Mouse (Mus musculus) limb, embryonic 10.5 days (tissue): ENCODE measurements around the gene Pak1ip1. TPM values are rescaled to one million over a fixed set of nuclear protein-coding genes. Genes with fewer than 3 reads are reported as not detected.
A peak's percentile ranks its signal among the peaks of the same experiment; 100 is the strongest.

ENCODE experiments used
- DNase-seq: peaks from one replicate; pipeline ENCODE4 v3.0.0-alpha.2; 2017; ENCODE audit warnings: low spot score
- H3K27ac ChIP-seq: fragments of 300-500 bp; sonication (generic); 2 replicates; pipeline ENCODE4 v1.5.1; 2016; ENCODE audit warnings: mild to moderate bottlenecking
- H3K27me3 ChIP-seq: fragments of 300-500 bp; sonication (generic); 2 replicates; pipeline ENCODE4 v1.6.1; 2016; ENCODE audit warnings: low read depth, mild to moderate bottlenecking; ENCODE audit not compliant: poor library complexity, severe bottlenecking
- H3K36me3 ChIP-seq: fragments of 300-500 bp; sonication (generic); 2 replicates; pipeline ENCODE4 v1.6.1; 2016; ENCODE audit warnings: mild to moderate bottlenecking, moderate library complexity
- H3K4me1 ChIP-seq: fragments of 300-500 bp; sonication (generic); 2 replicates; pipeline ENCODE4 v1.6.1; 2016
- H3K4me3 ChIP-seq: fragments of 300-500 bp; sonication (generic); 2 replicates; pipeline ENCODE4 v1.5.1; 2016; ENCODE audit warnings: mild to moderate bottlenecking, moderate library complexity
- H3K9me3 ChIP-seq: fragments of 300-500 bp; sonication (generic); replicated peaks from 2 replicates; pipeline ENCODE4 v1.6.1; 2016; ENCODE audit warnings: mild to moderate bottlenecking
- WGBS: fragments of 180-500 bp; shearing (Covaris S2); methylation state at CpG from one replicate; pipeline ENCODE4 v1.1.7; 2016; 5-methylcytosine and 5-hydroxymethylcytosine counted together
- polyA plus RNA-seq: library from polyadenylated mRNA; unstranded; fragments of >200 nt; fragmentation: Nextera tagmentation; extraction: Ambion mirVana; gene quantifications from 2 replicates; pipeline ENCODE4 v1.2.1, GENCODE M21; 2016

Pak1ip1 gene
- polyA plus RNA-seq, 1 experiment from 2014 or later: 62.0 TPM

GRCm38 (mm10) chr13:41016797-41017405 is 16.1 kb downstream of the Pak1ip1 start:
- Histone ChIP-seq H3K36me3 (peaks cover 77% of the 10 kb centered on the region), H3K27me3 (no peaks in the 10 kb centered on the region), H3K4me3 (peak overlapping the region; percentile 74), H3K9me3 (no peaks in the 10 kb centered on the region), H3K27ac (peak overlapping the region; percentile 89), H3K4me1 (peaks cover 20% of the 10 kb centered on the region)
- WGBS: 62% methylated on average over 12 of the region's 12 CpGs
- peak; percentile 37 for DNase-seq

- no peak overlapping the region for H3K4me3 ChIP-seq
- DNase-seq: no peak
- peaks cover 77% of the 10 kb centered on the region for H3K36me3 ChIP-seq
- no peaks in the 10 kb centered on the region for H3K27me3 ChIP-seq
- H3K27ac ChIP-seq: no peak overlapping the region
- no peaks in the 10 kb centered on the region for H3K9me3 ChIP-seq
- WGBS: 90% methylated on average over 4 of the region's 4 CpGs
- peaks cover 20% of the 10 kb centered on the region for H3K4me1 ChIP-seq
Measured at GRCm38 (mm10) chr13:41017832-41018231, 17.0 kb downstream of the Pak1ip1 start.

- WGBS: 88% methylated on average over 9 of the region's 9 CpGs
- Histone ChIP-seq H3K36me3 (peaks cover 77% of the 10 kb centered on the region), H3K4me3 (no peak overlapping the region), H3K4me1 (peaks cover 20% of the 10 kb centered on the region), H3K27ac (no peak overlapping the region), H3K9me3 (no peaks in the 10 kb centered on the region), H3K27me3 (no peaks in the 10 kb centered on the region)
- no peak for DNase-seq
Measured at GRCm38 (mm10) chr13:41018236-41018635, 17.4 kb downstream of the Pak1ip1 start.

GRCm38 (mm10) chr13:41018756-41019591 is 18.2 kb downstream of the Pak1ip1 start:
- Histone ChIP-seq H3K4me3 (no peak overlapping the region), H3K27ac (no peak overlapping the region), H3K4me1 (peaks cover 20% of the 10 kb centered on the region), H3K27me3 (no peaks in the 10 kb centered on the region), H3K9me3 (no peaks in the 10 kb centered on the region), H3K36me3 (peaks cover 77% of the 10 kb centered on the region)
- DNase-seq: no peak
- 93% methylated on average over 13 of the region's 13 CpGs for WGBS

GRCm38 (mm10) chr13:41020494-41020893 is 19.7 kb downstream of the Pak1ip1 start:
- no peak for DNase-seq
- H3K9me3 ChIP-seq: no peaks in the 10 kb centered on the region
- no peak overlapping the region for H3K4me3 ChIP-seq
- no peaks in the 10 kb centered on the region for H3K27me3 ChIP-seq
- no peak overlapping the region for H3K27ac ChIP-seq
- H3K4me1 ChIP-seq: peaks cover 18% of the 10 kb centered on the region
- WGBS: 73% methylated on average over 7 of the region's 7 CpGs
- peaks cover 64% of the 10 kb centered on the region for H3K36me3 ChIP-seq

GRCm38 (mm10) chr13:41021607-41022006 is 20.8 kb downstream of the Pak1ip1 start:
- H3K27me3 ChIP-seq: no peaks in the 10 kb centered on the region
- 92% methylated on average over 6 of the region's 6 CpGs for WGBS
- no peak overlapping the region for H3K27ac ChIP-seq
- H3K36me3 ChIP-seq: peaks cover 64% of the 10 kb centered on the region
- no peaks in the 10 kb centered on the region for H3K9me3 ChIP-seq
- no peak for DNase-seq
- peaks cover 16% of the 10 kb centered on the region for H3K4me1 ChIP-seq
- H3K4me3 ChIP-seq: no peak overlapping the region

GRCm38 (mm10) chr13:41022099-41022498 is 21.3 kb downstream of the Pak1ip1 start:
- H3K27ac ChIP-seq: no peak overlapping the region
- no peaks in the 10 kb centered on the region for H3K9me3 ChIP-seq
- no peaks in the 10 kb centered on the region for H3K27me3 ChIP-seq
- no peak for DNase-seq
- H3K36me3 ChIP-seq: peaks cover 64% of the 10 kb centered on the region
- peaks cover 11% of the 10 kb centered on the region for H3K4me1 ChIP-seq
- H3K4me3 ChIP-seq: no peak overlapping the region
- 92% methylated on average over 13 of the region's 13 CpGs for WGBS

GRCm38 (mm10) chr13:41030098-41030497 is 29.3 kb downstream of the Pak1ip1 start:
- DNase-seq: no peak
- Histone ChIP-seq H3K36me3 (no peaks in the 10 kb centered on the region), H3K27ac (no peak overlapping the region), H3K27me3 (no peaks in the 10 kb centered on the region), H3K4me3 (no peak overlapping the region), H3K4me1 (0 out of 2 replicates have a peak, but pooled peaks cover 3% of the 10 kb centered on the region), H3K9me3 (no peaks in the 10 kb centered on the region)
- 86% methylated on average over 5 of the region's 5 CpGs for WGBS

GRCm38 (mm10) chr13:41042511-41042910 is 41.7 kb downstream of the Pak1ip1 start:
- WGBS: 94% methylated on average over 4 of the region's 4 CpGs
- Histone ChIP-seq H3K36me3 (no peaks in the 10 kb centered on the region), H3K27me3 (no peaks in the 10 kb centered on the region), H3K9me3 (no peaks in the 10 kb centered on the region), H3K4me3 (no peak overlapping the region), H3K27ac (no peak overlapping the region), H3K4me1 (no peaks in the 10 kb centered on the region)
- DNase-seq: no peak

GRCm38 (mm10) chr13:41045901-41046300 is 45.1 kb downstream of the Pak1ip1 start:
- Histone ChIP-seq H3K27ac (no peak overlapping the region), H3K4me3 (no peak overlapping the region), H3K27me3 (no peaks in the 10 kb centered on the region), H3K4me1 (no peaks in the 10 kb centered on the region), H3K9me3 (no peaks in the 10 kb centered on the region), H3K36me3 (no peaks in the 10 kb centered on the region)
- 91% methylated on average over 8 of the region's 8 CpGs for WGBS
- DNase-seq: no peak

- H3K27ac ChIP-seq: no peak overlapping the region
- no peaks in the 10 kb centered on the region for H3K9me3 ChIP-seq
- WGBS: 85% methylated on average over 6 of the region's 6 CpGs
- H3K36me3 ChIP-seq: no peaks in the 10 kb centered on the region
- H3K4me3 ChIP-seq: no peak overlapping the region
- no peaks in the 10 kb centered on the region for H3K4me1 ChIP-seq
- H3K27me3 ChIP-seq: no peaks in the 10 kb centered on the region
- DNase-seq: no peak
Measured at GRCm38 (mm10) chr13:41047280-41047679, 46.5 kb downstream of the Pak1ip1 start.

- Histone ChIP-seq H3K27me3 (no peaks in the 10 kb centered on the region), H3K9me3 (no peaks in the 10 kb centered on the region), H3K4me3 (no peak overlapping the region), H3K27ac (no peak overlapping the region), H3K4me1 (no peaks in the 10 kb centered on the region), H3K36me3 (no peaks in the 10 kb centered on the region)
- DNase-seq: no peak
- 87% methylated on average over 5 of the region's 5 CpGs for WGBS
Measured at GRCm38 (mm10) chr13:41051965-41052364, 51.1 kb downstream of the Pak1ip1 start.
